Mouse (Mus musculus): ENCODE data around the gene Gm45234.

GRCm38 (mm10) chr6:124694166-124694955 lies 61.5 kb downstream of the Gm45234 start:
- no peak for TF ChIP-seq CTCF (IDR thresholded peaks at IDR 0.05; ENCODE audit: low read depth)
- TF ChIP-seq EP300 (IDR thresholded peaks at IDR 0.05; ENCODE audit: low read depth): no peak

Measured in liver, postnatal 0 days (tissue).